Mouse (Mus musculus) forebrain, embryonic 11.5 days (tissue): ENCODE results near the gene C1ql2. TPM values are rescaled to one million over a fixed set of nuclear protein-coding genes. Genes with fewer than 3 reads are reported as not detected.

ENCODE experiments used
- ATAC-seq: fragments of 200-750 bp; cut with Nextera tagmentation; replicated peaks from 2 replicates; pipeline ENCODE4 v1.8.0; 2017; ENCODE audit warnings: moderate TSS enrichment; ENCODE audit not compliant: low FRiP score
- DNase-seq: peaks from one replicate; pipeline ENCODE4 v3.0.0-alpha.2; 2017; ENCODE audit warnings: low spot score
- H3K27ac ChIP-seq: fragments of 300-500 bp; sonication (generic); 2 replicates; pipeline ENCODE4 v1.5.1; 2014; ENCODE audit warnings: low read depth, low read length
- H3K27me3 ChIP-seq: fragments of 300-500 bp; sonication (generic); 2 replicates; pipeline ENCODE4 v1.6.1; 2014; ENCODE audit warnings: mild to moderate bottlenecking, low read length, mixed read lengths; ENCODE audit not compliant: control insufficient read depth, insufficient read depth
- H3K36me3 ChIP-seq: fragments of 300-500 bp; sonication (generic); 2 replicates; pipeline ENCODE4 v1.6.1; 2014; ENCODE audit warnings: mild to moderate bottlenecking, low read length, moderate library complexity, mixed read lengths; ENCODE audit not compliant: control insufficient read depth, insufficient read depth
- H3K4me1 ChIP-seq: fragments of 300-500 bp; sonication (generic); replicated peaks from 2 replicates; pipeline ENCODE4 v1.6.1; 2014; ENCODE audit warnings: low read length, mixed read lengths; ENCODE audit not compliant: control insufficient read depth, insufficient read depth
- H3K4me2 ChIP-seq: fragments of 300-500 bp; sonication (generic); 2 replicates; pipeline ENCODE4 v1.6.1; 2014; ENCODE audit warnings: low read depth, mild to moderate bottlenecking, low read length, moderate library complexity, mixed read lengths; ENCODE audit not compliant: severe bottlenecking
- H3K4me3 ChIP-seq: fragments of 300-500 bp; sonication (generic); 2 replicates; pipeline ENCODE4 v1.5.1; 2014; ENCODE audit warnings: low read depth, low read length
- H3K9ac ChIP-seq: fragments of 300-500 bp; sonication (generic); 2 replicates; pipeline ENCODE4 v1.6.1; 2014; ENCODE audit warnings: low read length
- H3K9me3 ChIP-seq: fragments of 300-500 bp; sonication (generic); 2 replicates; pipeline ENCODE4 v1.6.1; 2016; ENCODE audit warnings: low read length, mixed read lengths; ENCODE audit not compliant: control insufficient read depth
- whole genome bisulfite sequencing: fragments of 180-500 bp; shearing (Covaris S2); extraction: QIAGEN DNeasy Blood & Tissue Kit; methylation state at CpG from one replicate; pipeline ENCODE4 v1.1.7; 2014; 5-methylcytosine and 5-hydroxymethylcytosine counted together
- polyA plus RNA-seq: library from polyadenylated mRNA; unstranded; fragments of >200 nt; fragmentation: Nextera tagmentation; extraction: Ambion mirVana; gene quantifications from 2 replicates; pipeline ENCODE4 v1.2.1, GENCODE M21; 2014

Gene C1ql2
- not detected in 2 replicates for polyA plus RNA-seq

DNA sequence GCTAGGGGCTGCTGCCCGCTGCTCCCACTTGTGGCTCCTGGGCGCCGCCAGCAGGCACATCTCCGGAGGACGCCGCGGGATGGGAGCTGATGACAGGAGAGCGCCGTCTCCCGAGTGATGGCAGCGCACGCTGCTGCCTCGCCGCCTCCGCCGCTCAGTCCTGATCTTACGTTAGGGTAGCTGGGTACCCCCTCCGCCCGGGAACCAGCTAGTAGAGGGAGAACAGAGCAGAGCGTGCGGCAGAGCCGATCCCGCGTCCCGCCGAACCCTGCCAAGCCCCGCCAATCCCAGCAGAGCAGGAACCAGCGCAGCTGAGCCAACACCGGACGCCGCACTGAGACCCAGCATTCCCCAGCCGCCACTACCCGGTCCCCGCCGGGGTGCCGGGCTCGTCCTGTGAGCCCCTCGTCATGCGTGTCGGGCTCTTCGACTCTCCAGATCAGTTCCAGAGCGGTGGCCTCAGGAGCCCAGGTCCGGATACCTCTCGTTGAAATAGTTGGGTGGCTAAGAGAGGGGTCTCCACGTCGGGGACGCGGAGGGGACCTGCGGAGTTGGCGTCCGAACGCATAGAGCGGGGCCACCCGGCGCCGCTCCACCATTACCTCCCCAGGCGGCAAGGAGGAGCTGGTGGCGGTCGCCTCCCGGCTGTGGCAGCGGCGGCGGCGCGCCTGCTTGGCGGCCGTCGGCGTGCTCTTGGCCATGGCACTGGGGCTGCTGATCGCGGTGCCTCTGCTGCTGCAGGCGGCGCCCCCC, at the start of gene C1ql2:
C1ql2 (plus strand) TSS at position 164 of the 753 bp plus-strand sequence.
- Histone ChIP-seq H3K9me3 (no peaks in the 10 kb centered on the region), H3K4me3 (peak within 1 kb of the TSS; percentile 29), H3K4me1 (peaks cover 14% of the 10 kb centered on the region; the same call in 1 of the 2 replicates), H3K27ac (no peak within 1 kb of the TSS), H3K27me3 (peaks cover 66% of the 10 kb centered on the region), H3K9ac (no peak within 1 kb of the TSS), H3K4me2 (peak within 1 kb of the TSS; percentile 51), H3K36me3 (no peaks in the 10 kb centered on the region)
- ATAC-seq (peak; percentile 21; the same call in 1 of the 2 replicates), DNase-seq (peak; percentile 70)
- under 1% methylated on average over 73 of the region's 73 CpGs for WGBS

DNA sequence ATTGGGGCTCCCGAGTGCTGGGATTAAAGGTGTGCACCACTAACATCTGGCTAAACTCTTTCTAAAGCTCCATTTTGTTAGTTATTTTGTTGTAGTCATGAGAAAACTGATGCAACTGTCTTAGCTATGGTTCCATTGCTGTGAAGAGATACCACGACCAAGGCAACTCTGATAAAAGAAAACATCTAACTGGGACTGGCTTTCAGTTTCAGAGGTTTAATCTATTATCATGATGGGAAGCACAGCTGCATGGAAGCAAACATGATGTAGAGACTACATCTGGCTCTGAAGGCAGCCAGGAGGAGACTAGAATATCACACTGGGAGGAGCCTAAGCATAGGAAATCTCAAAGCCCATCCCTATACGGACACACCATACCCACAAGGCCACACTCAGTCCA, 48.7 kb upstream of the C1ql2 start:
- WGBS: 88% methylated on average over 3 of the region's 3 CpGs
- no peak overlapping the region for H3K27ac ChIP-seq
- no peaks in the 10 kb centered on the region; the same call in 1 of the 2 replicates for H3K9me3 ChIP-seq
- no peak overlapping the region for H3K9ac ChIP-seq
- H3K4me3 ChIP-seq: no peak overlapping the region
- H3K36me3 ChIP-seq: no peaks in the 10 kb centered on the region
- no peak for DNase-seq
- no peak for ATAC-seq
- no peaks in the 10 kb centered on the region for H3K4me1 ChIP-seq
- no peaks in the 10 kb centered on the region for H3K27me3 ChIP-seq
- no peak overlapping the region for H3K4me2 ChIP-seq

DNA sequence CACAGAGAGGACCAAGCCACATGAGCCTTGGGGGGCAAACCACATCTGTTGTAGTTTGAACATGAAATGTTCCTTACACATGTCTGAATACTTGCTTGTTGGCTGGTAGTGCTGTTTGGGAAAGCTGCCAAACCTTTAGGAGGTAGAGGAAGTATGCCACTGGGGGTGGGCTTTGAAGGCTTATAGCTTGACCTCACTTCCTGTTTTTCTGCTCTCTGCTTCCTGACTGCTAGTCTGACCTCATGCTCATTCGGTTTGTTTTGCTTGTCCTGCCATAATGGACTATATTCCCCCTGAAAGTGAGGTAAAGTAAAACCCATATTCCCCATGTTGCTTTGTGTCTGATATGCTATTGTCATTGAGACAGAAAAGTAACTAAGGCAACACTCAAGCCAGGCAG, 46.6 kb upstream of the C1ql2 start:
- 80% methylated on average over 1 of the region's 1 CpGs for WGBS
- ATAC-seq (no peak), DNase-seq (no peak)
- no peaks in the 10 kb centered on the region; the same call in 1 of the 2 replicates for H3K9me3 ChIP-seq
- no peaks in the 10 kb centered on the region for H3K4me1 ChIP-seq
- no peak overlapping the region for H3K4me3 ChIP-seq
- no peak overlapping the region for H3K27ac ChIP-seq
- no peak overlapping the region for H3K4me2 ChIP-seq
- H3K27me3 ChIP-seq: no peaks in the 10 kb centered on the region
- no peak overlapping the region for H3K9ac ChIP-seq
- H3K36me3 ChIP-seq: no peaks in the 10 kb centered on the region

DNA sequence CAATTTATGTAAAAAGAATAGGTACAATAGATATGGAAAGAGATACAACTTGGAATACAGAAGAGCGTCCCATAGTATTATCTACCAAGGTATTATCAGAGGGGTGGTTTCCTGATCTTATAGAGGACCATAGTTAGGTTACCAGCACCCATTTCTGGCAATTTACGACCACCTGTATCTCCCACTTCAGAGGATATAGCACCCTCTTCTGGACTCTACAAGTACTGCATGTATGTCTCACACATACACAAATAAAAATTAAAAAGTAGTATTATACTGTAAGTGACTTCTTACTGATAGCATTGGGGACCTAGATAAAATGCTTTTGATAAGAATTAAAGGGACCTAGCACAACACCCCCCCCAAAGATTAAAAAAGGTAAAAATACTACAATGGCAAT, 43.4 kb upstream of the C1ql2 start:
- no peaks in the 10 kb centered on the region; the same call in 1 of the 2 replicates for H3K9me3 ChIP-seq
- ATAC-seq: no peak
- WGBS: 100% methylated on average over 2 of the region's 2 CpGs

DNA sequence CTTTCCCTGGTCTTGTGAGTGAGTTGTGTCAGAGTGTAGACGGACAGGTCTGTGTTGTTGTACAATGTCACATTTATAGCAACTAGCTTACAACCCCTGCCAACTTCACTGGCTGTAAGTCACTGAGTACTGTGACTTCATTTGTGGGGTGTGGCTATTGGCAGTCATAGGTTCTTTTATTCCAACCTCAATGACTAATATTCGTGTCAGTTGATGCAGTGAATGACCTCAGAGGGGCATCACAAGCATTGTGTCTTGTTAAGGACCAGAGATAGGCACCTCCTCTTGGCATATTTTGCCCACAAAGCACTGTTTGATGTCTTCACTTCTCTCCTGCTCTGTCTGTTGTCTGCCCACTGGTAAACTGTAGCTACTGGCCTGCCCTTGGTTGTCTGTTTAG, 34.6 kb upstream of the C1ql2 start:
- H3K4me1 ChIP-seq: no peaks in the 10 kb centered on the region
- H3K9me3 ChIP-seq: no peaks in the 10 kb centered on the region
- H3K4me2 ChIP-seq: no peak overlapping the region
- H3K9ac ChIP-seq: no peak overlapping the region
- no peak for ATAC-seq
- no peak for DNase-seq
- H3K27ac ChIP-seq: no peak overlapping the region
- no peaks in the 10 kb centered on the region for H3K36me3 ChIP-seq
- H3K27me3 ChIP-seq: no peaks in the 10 kb centered on the region
- 76% methylated on average over 2 of the region's 2 CpGs for WGBS
- H3K4me3 ChIP-seq: no peak overlapping the region

More for the DNA sequence above, 43.4 kb upstream of the C1ql2 start:
- no peak overlapping the region for H3K9ac ChIP-seq
- no peak for DNase-seq
- H3K4me2 ChIP-seq: no peak overlapping the region
- no peaks in the 10 kb centered on the region for H3K4me1 ChIP-seq
- H3K4me3 ChIP-seq: no peak overlapping the region
- no peaks in the 10 kb centered on the region for H3K36me3 ChIP-seq
- no peak overlapping the region for H3K27ac ChIP-seq
- no peaks in the 10 kb centered on the region for H3K27me3 ChIP-seq

DNA sequence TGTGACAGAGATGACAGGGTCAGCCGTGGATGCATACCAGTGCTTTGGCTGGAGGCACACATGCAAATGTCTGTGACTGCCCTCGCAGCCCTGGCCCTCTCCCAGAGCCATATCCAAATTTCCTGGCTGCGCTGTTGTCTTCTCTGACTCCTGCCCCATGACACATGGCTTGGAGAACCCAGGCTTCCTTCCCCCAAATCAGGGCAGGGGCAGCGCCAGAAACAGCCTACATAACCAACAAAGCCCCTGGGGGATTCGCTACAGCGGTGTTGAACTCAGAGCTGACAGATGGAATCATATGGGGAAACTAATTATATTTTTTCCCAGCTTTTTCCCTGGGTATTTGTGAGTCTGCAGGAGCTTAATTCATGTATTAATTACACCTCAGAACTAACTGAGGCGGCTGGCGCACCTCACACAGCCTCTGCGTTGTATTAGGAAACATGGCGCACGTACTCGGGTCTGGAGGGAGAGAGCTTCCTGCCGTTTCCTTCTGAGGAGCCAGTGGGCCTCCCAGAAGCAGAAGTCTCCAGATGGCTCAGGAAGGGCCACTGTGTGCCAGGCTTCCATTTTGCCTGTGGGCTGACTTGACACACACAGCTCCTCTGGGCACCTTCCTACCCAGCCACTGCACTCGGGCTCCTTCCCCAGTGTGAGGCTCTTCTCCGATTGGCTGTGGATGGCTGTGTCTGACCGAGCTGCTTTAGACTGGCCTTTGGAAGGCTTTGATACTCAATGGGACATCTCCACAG, 18.9 kb upstream of the C1ql2 start:
- Histone ChIP-seq H3K4me1 (no peaks in the 10 kb centered on the region), H3K27ac (no peak overlapping the region), H3K4me3 (no peak overlapping the region), H3K9me3 (no peaks in the 10 kb centered on the region), H3K36me3 (no peaks in the 10 kb centered on the region), H3K9ac (no peak overlapping the region), H3K4me2 (no peak overlapping the region), H3K27me3 (no peaks in the 10 kb centered on the region)
- ATAC-seq (no peak), DNase-seq (no peak)
- 81% methylated on average over 16 of the region's 16 CpGs for WGBS

DNA sequence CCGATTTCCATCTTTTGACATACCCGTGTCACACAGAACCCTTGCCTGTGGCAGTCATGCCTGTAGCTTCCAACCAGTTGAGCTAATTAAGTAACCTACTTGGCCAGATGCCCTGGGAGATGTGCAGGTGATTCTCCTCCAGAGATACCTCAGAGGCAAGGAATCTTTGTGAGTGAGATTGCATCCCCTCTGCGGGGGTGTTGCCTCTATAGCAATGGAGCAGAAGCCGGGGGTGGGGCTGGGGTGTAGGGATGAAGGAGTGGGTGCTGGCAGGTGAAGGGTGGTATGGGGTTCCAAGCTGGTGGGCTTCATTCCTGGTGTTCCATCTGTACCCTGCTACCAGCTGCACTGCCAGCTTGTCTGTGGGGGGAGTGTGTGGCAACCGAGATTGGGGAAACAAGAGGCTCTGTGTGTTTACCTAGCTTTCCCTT, 17.2 kb upstream of the C1ql2 start:
- WGBS: 89% methylated on average over 5 of the region's 5 CpGs
- H3K27ac ChIP-seq: no peak overlapping the region
- DNase-seq (no peak), ATAC-seq (no peak)
- H3K4me3 ChIP-seq: no peak overlapping the region
- no peaks in the 10 kb centered on the region for H3K36me3 ChIP-seq
- no peaks in the 10 kb centered on the region for H3K9me3 ChIP-seq
- H3K9ac ChIP-seq: no peak overlapping the region
- no peaks in the 10 kb centered on the region for H3K4me1 ChIP-seq
- no peak overlapping the region for H3K4me2 ChIP-seq
- H3K27me3 ChIP-seq: no peaks in the 10 kb centered on the region

DNA sequence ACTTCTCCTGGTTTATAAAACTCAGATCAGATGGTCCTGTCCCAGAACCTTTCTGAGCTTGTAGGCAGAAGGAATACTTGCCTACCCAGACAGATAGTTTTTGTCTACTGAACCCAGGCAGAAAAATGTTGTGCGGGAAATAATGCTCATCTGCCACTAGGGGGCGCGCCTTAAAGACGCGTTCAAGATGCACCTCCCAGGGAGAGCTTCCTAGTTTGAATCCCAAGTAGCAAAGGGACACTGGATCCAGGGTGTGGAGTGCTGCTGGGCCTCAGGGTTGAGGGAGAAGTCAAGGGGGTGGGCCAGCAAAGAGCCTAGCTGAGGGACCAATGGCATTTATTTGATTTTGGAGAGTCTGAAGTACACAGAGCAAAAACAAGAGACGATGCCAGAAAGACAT, 12.7 kb upstream of the C1ql2 start:
- Histone ChIP-seq H3K9ac (no peak overlapping the region), H3K27me3 (no peaks in the 10 kb centered on the region), H3K9me3 (no peaks in the 10 kb centered on the region), H3K4me3 (no peak overlapping the region), H3K36me3 (no peaks in the 10 kb centered on the region), H3K4me2 (no peak overlapping the region), H3K4me1 (no peaks in the 10 kb centered on the region), H3K27ac (no peak overlapping the region)
- no peak; the same call in 1 of the 2 replicates for ATAC-seq
- 16% methylated on average over 6 of the region's 6 CpGs for WGBS
- DNase-seq: peak; percentile 77
